Mouse (Mus musculus) ES-E14 (cell line): ENCODE results near the gene Elavl2.

Source experiments
- CHD2 ChIP-seq: IDR thresholded peaks from 2 replicates; pipeline ENCODE4 v1.6.1; 2014; ENCODE audit warnings: mild to moderate bottlenecking, low read depth, low read length, inconsistent platforms
- MAFK ChIP-seq: IDR thresholded peaks from 2 replicates; pipeline ENCODE4 v1.6.1; 2014; ENCODE audit warnings: mild to moderate bottlenecking, low read depth, low read length, inconsistent platforms; ENCODE audit not compliant: insufficient read depth
- ZC3H11A ChIP-seq: IDR thresholded peaks from 2 replicates; pipeline ENCODE4 v1.6.1; 2012; ENCODE audit warnings: low read depth, mild to moderate bottlenecking, inconsistent platforms, low read length, borderline replicate concordance
- ZNF384 ChIP-seq: IDR thresholded peaks from 2 replicates; pipeline ENCODE4 v1.6.1; 2012; ENCODE audit warnings: low read depth, low read length, inconsistent platforms

DNA sequence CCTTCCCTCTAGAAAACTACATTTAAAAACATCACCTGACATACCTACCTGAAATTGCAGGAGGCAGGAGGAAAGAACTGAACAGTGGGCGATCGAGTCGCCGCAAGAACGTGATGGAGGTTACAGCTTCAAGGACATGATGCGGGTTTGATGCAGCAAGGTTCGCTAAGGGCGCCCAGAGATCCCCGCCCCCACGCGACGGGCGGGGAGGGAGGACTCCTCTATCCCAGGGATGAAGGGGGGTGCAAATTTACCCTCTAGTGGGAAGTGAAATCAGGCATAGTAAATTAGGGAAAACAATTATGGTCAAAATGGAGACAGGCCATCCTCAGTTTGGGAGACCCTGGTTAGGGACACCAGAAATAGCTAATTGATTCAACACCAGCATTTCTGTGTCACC lies 27.7 kb downstream of the Elavl2 start:
- TF ChIP-seq ZNF384 = no peak
- TF ChIP-seq CHD2 = no peak
- no peak for TF ChIP-seq ZC3H11A
- no peak for TF ChIP-seq MAFK
